Mouse (Mus musculus) small intestine, adult 2 months (tissue): ENCODE results near the gene Hist1h2bp.

Experiments
- CTCF ChIP-seq: fragments of 200-500 bp; IDR thresholded peaks from 2 replicates; pipeline ENCODE4 v1.5.1; 2012; ENCODE audit warnings: low read depth, mild to moderate bottlenecking, control low read depth, inconsistent platforms, low read length, moderate library complexity, mixed read lengths; ENCODE audit not compliant: insufficient replicate concordance, insufficient read length; ENCODE audit errors: extremely low read depth
- POLR2A ChIP-seq: fragments of 200-500 bp; IDR thresholded peaks from 2 replicates; pipeline ENCODE4 v1.6.1; 2012; ENCODE audit warnings: low read depth, mild to moderate bottlenecking, control low read depth, inconsistent platforms, low read length, moderate library complexity

GRCm38 (mm10) chr13:21795584-21795983 lies 8.3 kb downstream of the Hist1h2bp start:
- no peak for TF ChIP-seq CTCF
- no peak for TF ChIP-seq POLR2A
